Mouse (Mus musculus): ENCODE measurements around the gene Primpol.

The Primpol gene

GRCm38 (mm10) chr8:46552441-46552765 is 64.6 kb downstream of the Primpol start:
- DNase-seq = no peak

- peak; percentile 100 for DNase-seq
These were observed 65.2 kb downstream of the Primpol start, which contains the start of gene Cenpu for GRCm38 (mm10) chr8:46551615-46552440. TSS of gene Cenpu (plus strand) at chr8:46552028.

GRCm38 (mm10) chr8:46551029-46551428 is 66.0 kb downstream of the Primpol start:
- no peak for DNase-seq

GRCm38 (mm10) chr8:46550058-46550457 is 67.0 kb downstream of the Primpol start:
- DNase-seq = no peak

GRCm38 (mm10) chr8:46547245-46547644 is 69.8 kb downstream of the Primpol start:
- no peak for DNase-seq

- peak; percentile 87 for DNase-seq
These were observed 70.4 kb downstream of the Primpol start for GRCm38 (mm10) chr8:46546431-46547176.

- DNase-seq = no peak
These were observed 71.2 kb downstream of the Primpol start for GRCm38 (mm10) chr8:46545854-46546253.

- no peak for DNase-seq
These were observed 73.3 kb downstream of the Primpol start for GRCm38 (mm10) chr8:46543662-46544061.

- no peak for DNase-seq
These were observed 73.8 kb downstream of the Primpol start for GRCm38 (mm10) chr8:46543191-46543590.

GRCm38 (mm10) chr8:46539701-46540100 is 77.3 kb downstream of the Primpol start:
- DNase-seq = no peak

- no peak for DNase-seq
These were observed 83.1 kb downstream of the Primpol start for GRCm38 (mm10) chr8:46533926-46534325.

GRCm38 (mm10) chr8:46530541-46530940 is 86.5 kb downstream of the Primpol start:
- DNase-seq = no peak

GRCm38 (mm10) chr8:46529508-46529907 is 87.5 kb downstream of the Primpol start:
- DNase-seq = no peak

- DNase-seq = no peak
These were observed 90.2 kb downstream of the Primpol start for GRCm38 (mm10) chr8:46526821-46527220.

GRCm38 (mm10) chr8:46526098-46526497 is 90.9 kb downstream of the Primpol start:
- peak; percentile 52 for DNase-seq

All from kidney, adult 18-20 months (tissue).